Mouse (Mus musculus) forebrain, embryonic 15.5 days (tissue): ENCODE measurements at regions not wholly inside any gene's neighbourhood (a gene's known extent, or its start where the extent isn't known, plus 50 kb on each side); places are given as distances from the start of the nearest gene placed in this dataset.
"Not testable (repeated sequence)": the region's sequence is repeated elsewhere in the genome, so short reads cannot be mapped to it uniquely, and the experiment has no call there.

Experiments used
- ATAC-seq: fragments of 200-750 bp; cut with Nextera tagmentation; replicated peaks from 2 replicates; pipeline ENCODE4 v1.8.0; 2017; ENCODE audit warnings: mild to moderate bottlenecking, moderate TSS enrichment, moderate library complexity
- H3K27ac ChIP-seq: fragments of 300-500 bp; sonication (generic); replicated peaks from 2 replicates; pipeline ENCODE4 v1.5.1; 2015; ENCODE audit warnings: mild to moderate bottlenecking, inconsistent platforms
- H3K27me3 ChIP-seq: fragments of 300-500 bp; sonication (generic); 2 replicates; pipeline ENCODE4 v1.6.1; 2015; ENCODE audit warnings: inconsistent platforms
- H3K36me3 ChIP-seq: fragments of 300-500 bp; sonication (generic); 2 replicates; pipeline ENCODE4 v1.6.1; 2015; ENCODE audit warnings: mild to moderate bottlenecking, inconsistent platforms
- H3K4me1 ChIP-seq: fragments of 300-500 bp; sonication (generic); 2 replicates; pipeline ENCODE4 v1.6.1; 2015; ENCODE audit warnings: inconsistent platforms
- H3K4me2 ChIP-seq: fragments of 300-500 bp; sonication (generic); replicated peaks from 2 replicates; pipeline ENCODE4 v1.6.1; 2015; ENCODE audit warnings: mild to moderate bottlenecking, inconsistent platforms
- H3K4me3 ChIP-seq: fragments of 300-500 bp; sonication (generic); 2 replicates; pipeline ENCODE4 v1.5.1; 2015; ENCODE audit warnings: mild to moderate bottlenecking, inconsistent platforms
- H3K9ac ChIP-seq: fragments of 300-500 bp; sonication (generic); replicated peaks from 2 replicates; pipeline ENCODE4 v1.6.1; 2015; ENCODE audit warnings: mild to moderate bottlenecking, inconsistent platforms
- H3K9me3 ChIP-seq: fragments of 300-500 bp; sonication (generic); 2 replicates; pipeline ENCODE4 v1.6.1; 2016; ENCODE audit warnings: inconsistent platforms
- WGBS: fragments of 180-500 bp; shearing (Covaris S2); methylation state at CpG from one replicate; pipeline ENCODE4 v1.1.7; 2015; ENCODE audit warnings: mixed read lengths; 5-methylcytosine and 5-hydroxymethylcytosine counted together

- Histone ChIP-seq H3K9ac (no peak overlapping the region), H3K4me3 (no peak overlapping the region), H3K4me2 (no peak overlapping the region), H3K27ac (no peak overlapping the region), H3K9me3 (no peaks in the 10 kb centered on the region), H3K4me1 (no peaks in the 10 kb centered on the region), H3K27me3 (no peaks in the 10 kb centered on the region), H3K36me3 (no peaks in the 10 kb centered on the region)
- ATAC-seq: no peak
- 84% methylated on average over 4 of the region's 4 CpGs for WGBS
Measured at GRCm38 (mm10) chr2:10658317-10658716, 288.0 kb downstream of the Sfmbt2 start.

- H3K9ac ChIP-seq, H3K27ac ChIP-seq, H3K36me3 ChIP-seq, H3K4me1 ChIP-seq, H3K4me2 ChIP-seq, H3K4me3 ChIP-seq, H3K9me3 ChIP-seq, ATAC-seq, H3K27me3 ChIP-seq: not testable (repeated sequence)
- WGBS: 27% methylated on average over 1 of the region's 1 CpGs
Measured at GRCm38 (mm10) chr2:10667915-10668314, 297.6 kb downstream of the Sfmbt2 start.

GRCm38 (mm10) chr2:10670423-10671298 lies 300.4 kb downstream of the Sfmbt2 start:
- no peak overlapping the region for H3K4me2 ChIP-seq
- H3K9ac ChIP-seq: no peak overlapping the region
- peak; percentile 53; the same call in 1 of the 2 replicates for ATAC-seq
- H3K4me1 ChIP-seq: 0 out of 2 replicates have a peak, but pooled peaks cover 7% of the 10 kb centered on the region
- H3K27me3 ChIP-seq: no peaks in the 10 kb centered on the region
- no peaks in the 10 kb centered on the region for H3K9me3 ChIP-seq
- no peaks in the 10 kb centered on the region for H3K36me3 ChIP-seq
- no peak overlapping the region for H3K4me3 ChIP-seq
- 16% methylated on average over 7 of the region's 7 CpGs for WGBS
- H3K27ac ChIP-seq: no peak overlapping the region

- Histone ChIP-seq H3K4me2 (no peak overlapping the region), H3K9me3 (no peaks in the 10 kb centered on the region), H3K9ac (no peak overlapping the region), H3K27me3 (no peaks in the 10 kb centered on the region), H3K4me1 (0 out of 2 replicates have a peak, but pooled peaks cover 7% of the 10 kb centered on the region), H3K4me3 (no peak overlapping the region), H3K36me3 (no peaks in the 10 kb centered on the region), H3K27ac (no peak overlapping the region)
- ATAC-seq: peak; percentile 66; the same call in 1 of the 2 replicates
- 50% methylated on average over 2 of the region's 2 CpGs for WGBS
Measured at GRCm38 (mm10) chr2:10671299-10671632, 301.0 kb downstream of the Sfmbt2 start.

- 80% methylated on average over 4 of the region's 4 CpGs for WGBS
- Histone ChIP-seq H3K9me3 (no peaks in the 10 kb centered on the region), H3K9ac (no peak overlapping the region), H3K27ac (no peak overlapping the region), H3K4me1 (0 out of 2 replicates have a peak, but pooled peaks cover 7% of the 10 kb centered on the region), H3K4me3 (no peak overlapping the region), H3K4me2 (no peak overlapping the region), H3K27me3 (no peaks in the 10 kb centered on the region), H3K36me3 (no peaks in the 10 kb centered on the region)
- no peak for ATAC-seq
Measured at GRCm38 (mm10) chr2:10672196-10672595, 301.9 kb downstream of the Sfmbt2 start.

- H3K27me3 ChIP-seq: no peaks in the 10 kb centered on the region
- 59% methylated on average over 6 of the region's 6 CpGs for WGBS
Measured at GRCm38 (mm10) chr2:10674738-10675349, 304.5 kb downstream of the Sfmbt2 start.

GRCm38 (mm10) chr2:10701459-10701858 lies 331.1 kb downstream of the Sfmbt2 start:
- Histone ChIP-seq H3K9ac (no peak overlapping the region), H3K27ac (no peak overlapping the region), H3K4me3 (no peak overlapping the region), H3K27me3 (no peaks in the 10 kb centered on the region), H3K4me2 (no peak overlapping the region), H3K36me3 (no peaks in the 10 kb centered on the region), H3K9me3 (no peaks in the 10 kb centered on the region), H3K4me1 (no peaks in the 10 kb centered on the region)
- WGBS: 48% methylated on average over 10 of the region's 10 CpGs
- no peak for ATAC-seq

More at GRCm38 (mm10) chr2:10674738-10675349, 304.5 kb downstream of the Sfmbt2 start:
- Histone ChIP-seq H3K4me3 (no peak overlapping the region), H3K9me3 (no peaks in the 10 kb centered on the region), H3K36me3 (no peaks in the 10 kb centered on the region), H3K27ac (no peak overlapping the region), H3K4me2 (no peak overlapping the region), H3K4me1 (0 out of 2 replicates have a peak, but pooled peaks cover 7% of the 10 kb centered on the region), H3K9ac (no peak overlapping the region)
- ATAC-seq: no peak

- Histone ChIP-seq H3K27ac (no peak overlapping the region), H3K4me2 (no peak overlapping the region), H3K4me1 (no peaks in the 10 kb centered on the region), H3K27me3 (no peaks in the 10 kb centered on the region), H3K9ac (no peak overlapping the region), H3K9me3 (no peaks in the 10 kb centered on the region), H3K36me3 (no peaks in the 10 kb centered on the region), H3K4me3 (no peak overlapping the region)
- WGBS: 73% methylated on average over 5 of the region's 5 CpGs
- ATAC-seq: no peak
Measured at GRCm38 (mm10) chr2:10718366-10718765, 348.1 kb downstream of the Sfmbt2 start.

- not testable (repeated sequence) for H3K4me2 ChIP-seq, H3K4me3 ChIP-seq, H3K27ac ChIP-seq, H3K36me3 ChIP-seq, ATAC-seq, H3K9me3 ChIP-seq, H3K9ac ChIP-seq
- peaks cover 11% of the 10 kb centered on the region for H3K4me1 ChIP-seq
- H3K27me3 ChIP-seq: peaks cover 19% of the 10 kb centered on the region
- WGBS: 90% methylated on average over 5 of the region's 5 CpGs
Measured at GRCm38 (mm10) chr2:10734337-10734736, 364.0 kb downstream of the Sfmbt2 start.

GRCm38 (mm10) chr2:10736696-10737457 lies 366.6 kb downstream of the Sfmbt2 start:
- 2% methylated on average over 13 of the region's 13 CpGs for WGBS

GRCm38 (mm10) chr2:10737458-10737775 lies 367.1 kb downstream of the Sfmbt2 start:
- 7% methylated on average over 9 of the region's 9 CpGs for WGBS
- Histone ChIP-seq H3K4me1 (peaks cover 11% of the 10 kb centered on the region), H3K4me2 (peak overlapping the region; percentile 50), H3K9ac (peak overlapping the region; percentile 22; the same call in 1 of the 2 replicates), H3K4me3 (peak overlapping the region; percentile 35), H3K27ac (peak overlapping the region; percentile 18; the same call in 1 of the 2 replicates), H3K36me3 (no peaks in the 10 kb centered on the region), H3K9me3 (no peaks in the 10 kb centered on the region), H3K27me3 (peaks cover 19% of the 10 kb centered on the region)
- ATAC-seq: peak; percentile 97

More at GRCm38 (mm10) chr2:10736696-10737457, 366.6 kb downstream of the Sfmbt2 start:
- Histone ChIP-seq H3K4me1 (peaks cover 11% of the 10 kb centered on the region), H3K27ac (0 out of 2 replicates have a peak overlapping the region, but pooled peaks have one; percentile 18), H3K36me3 (no peaks in the 10 kb centered on the region), H3K9me3 (no peaks in the 10 kb centered on the region), H3K4me2 (peak overlapping the region; percentile 50), H3K9ac (peak overlapping the region; percentile 22; the same call in 1 of the 2 replicates), H3K27me3 (peaks cover 19% of the 10 kb centered on the region), H3K4me3 (peak overlapping the region; percentile 35)
- ATAC-seq: peak; percentile 82

- Histone ChIP-seq H3K4me3 (no peak overlapping the region), H3K9me3 (no peaks in the 10 kb centered on the region)
- 87% methylated on average over 7 of the region's 7 CpGs for WGBS
Measured at GRCm38 (mm10) chr2:10745127-10745526, 374.8 kb downstream of the Sfmbt2 start.

More at GRCm38 (mm10) chr2:10745127-10745526, 374.8 kb downstream of the Sfmbt2 start:
- no peaks in the 10 kb centered on the region for H3K36me3 ChIP-seq
- no peaks in the 10 kb centered on the region for H3K27me3 ChIP-seq
- ATAC-seq: no peak
- H3K9ac ChIP-seq: no peak overlapping the region
- no peaks in the 10 kb centered on the region for H3K4me1 ChIP-seq
- H3K27ac ChIP-seq: no peak overlapping the region
- H3K4me2 ChIP-seq: no peak overlapping the region
